Mouse (Mus musculus) layer of hippocampus, postnatal 36 days (tissue): ENCODE data around the gene Gif. TPM values are rescaled to one million over a fixed set of nuclear protein-coding genes. Genes with fewer than 3 reads are reported as not detected.

Experiments used
- DNase-seq, 2 experiments: peaks; one replicate each; pipeline ENCODE4 v3.0.0; 2022
- total RNA-seq, 2 experiments: library from RNA; stranded (reverse); gene quantifications; 2 replicates each; pipeline ENCODE4 v1.2.3; 2021

Gene Gif
- total RNA-seq = not detected

DNA sequence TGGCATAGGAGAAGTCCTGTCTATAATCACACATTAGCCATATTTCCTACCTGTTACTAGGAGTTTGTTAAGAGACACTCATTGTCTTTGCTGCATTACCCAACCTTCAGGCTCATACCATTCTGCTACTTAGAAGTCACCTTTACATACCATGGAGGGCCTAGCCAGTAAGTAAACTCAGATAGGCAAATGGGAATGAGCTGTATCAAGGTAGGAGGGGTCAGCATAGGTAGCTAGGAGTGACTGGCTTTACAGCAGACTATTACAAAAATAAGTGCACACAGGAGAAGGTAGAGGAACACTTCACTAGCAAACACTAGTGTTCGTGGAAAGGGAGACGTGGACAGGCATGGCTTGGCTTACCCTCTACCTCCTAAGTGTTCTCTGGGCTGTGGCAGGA lies at the start of gene Gif:
Gif (plus strand) TSS at position 257 of the 400 bp plus-strand sequence.
- DNase-seq = no peak

DNA sequence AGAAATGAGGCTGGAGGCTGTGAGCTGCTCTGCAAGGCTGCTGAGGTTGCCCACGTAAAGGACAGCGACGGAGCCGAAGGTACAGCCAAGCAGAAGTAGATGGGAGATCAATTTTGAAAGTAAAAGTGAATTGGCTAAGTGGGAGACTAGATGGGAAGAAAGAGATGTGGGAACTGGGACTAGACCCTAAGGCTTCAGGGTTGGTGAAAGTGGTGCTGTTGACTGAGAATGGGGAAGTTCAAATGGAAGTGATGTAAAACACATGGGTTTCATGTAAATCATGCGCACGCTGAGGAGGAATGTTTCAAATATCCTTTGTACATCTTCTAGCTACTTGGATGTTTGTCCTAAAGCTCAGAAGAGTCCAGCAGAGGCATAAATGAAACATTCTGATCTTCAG lies 49.0 kb upstream of the Gif start:
- no peak for DNase-seq

DNA sequence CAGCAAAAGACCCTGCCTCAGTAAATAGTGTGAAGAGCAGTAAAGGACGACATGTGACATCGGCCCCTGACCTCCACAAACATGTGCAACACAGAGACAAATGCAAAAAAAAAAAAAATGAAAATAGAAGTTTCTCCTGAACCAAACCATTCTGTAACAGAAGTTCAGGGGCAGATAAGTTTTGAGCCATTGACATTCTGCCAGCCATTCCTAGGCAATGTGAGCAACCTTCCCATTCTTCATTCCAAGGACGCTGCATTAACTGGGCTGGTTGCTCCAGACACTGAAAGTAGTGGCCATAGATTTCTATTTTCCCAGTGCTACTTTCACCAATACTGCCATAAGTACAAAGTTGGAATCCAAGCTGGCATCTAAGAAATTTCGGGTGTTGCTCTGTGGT lies 34.9 kb upstream of the Gif start:
- no peak for DNase-seq

DNA sequence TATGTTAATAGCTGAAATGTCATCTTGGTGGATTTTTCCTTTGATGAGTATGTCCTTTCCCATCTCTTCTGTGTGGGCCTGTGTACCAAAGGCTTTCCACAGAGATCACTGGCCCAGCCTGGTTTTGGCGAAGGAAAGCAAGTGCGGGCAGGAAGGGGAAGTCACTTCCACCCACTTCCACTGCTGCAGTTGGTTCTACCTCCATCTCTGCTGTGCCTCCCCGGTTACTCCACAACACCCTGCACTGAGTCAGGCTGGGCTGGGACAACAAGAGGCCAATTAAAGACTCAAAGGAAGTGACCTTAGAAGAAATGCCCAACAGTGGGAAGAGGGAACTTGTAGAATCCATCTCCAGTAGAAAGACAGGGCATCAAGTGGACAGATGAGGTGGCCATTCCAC lies 27.3 kb upstream of the Gif start:
- DNase-seq = no peak

DNA sequence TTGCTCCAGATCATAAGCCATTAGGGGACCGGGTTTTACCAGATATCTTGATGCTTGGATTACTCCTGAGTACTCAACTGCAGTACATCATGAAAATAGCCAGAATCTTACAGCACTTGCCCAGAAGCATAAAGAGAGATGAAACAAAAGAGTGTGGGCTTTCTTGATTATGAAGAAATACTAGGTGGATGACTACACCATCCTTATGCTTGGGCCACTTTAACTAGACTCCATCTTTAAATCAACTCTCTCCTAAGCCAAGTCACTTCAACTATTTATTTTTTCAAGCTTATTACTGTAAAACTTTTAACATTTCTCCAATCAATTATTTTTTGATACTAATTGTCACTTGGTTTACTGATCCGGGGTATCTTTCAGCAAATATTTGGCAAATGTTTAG lies 23.5 kb upstream of the Gif start:
- no peak for DNase-seq

DNA sequence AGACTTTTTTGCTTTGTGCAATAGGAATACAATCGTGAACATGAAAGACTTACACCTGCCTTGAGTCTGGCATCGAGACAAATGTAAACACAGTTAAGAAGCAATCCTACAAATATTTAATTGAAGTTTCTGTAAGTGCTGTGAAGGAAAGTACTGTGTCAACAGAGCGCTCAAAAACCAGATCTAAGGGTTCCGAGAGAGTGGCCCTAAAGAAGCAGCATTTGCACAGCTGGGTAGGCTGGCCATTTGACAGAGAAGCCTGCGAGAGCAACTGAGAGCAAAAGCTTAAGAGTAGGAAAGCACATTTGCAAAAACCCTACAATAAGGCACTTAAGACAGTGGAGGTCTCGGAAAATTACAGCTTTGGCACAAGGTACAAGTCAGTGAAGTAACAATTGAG lies 23.1 kb upstream of the Gif start:
- DNase-seq = no peak

DNA sequence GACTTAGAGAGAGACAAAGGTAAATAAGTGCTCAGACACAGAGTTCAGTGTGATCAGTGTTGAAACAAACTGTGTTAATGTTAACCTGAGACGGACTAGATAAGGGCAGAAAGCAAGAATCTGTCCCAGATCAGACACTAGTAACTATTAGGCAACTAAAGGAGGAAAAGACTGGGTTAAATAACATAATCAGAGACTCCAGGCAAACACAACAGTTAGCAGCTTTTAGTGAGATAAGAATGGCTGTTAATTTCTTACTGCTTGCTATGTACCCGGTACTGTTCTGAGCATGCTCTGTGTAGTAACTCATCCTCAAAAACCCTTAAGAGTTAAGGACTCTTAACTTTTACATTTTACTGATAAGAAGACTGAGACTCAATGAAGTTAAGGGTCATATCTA lies 21.4 kb upstream of the Gif start:
- DNase-seq = no peak

DNA sequence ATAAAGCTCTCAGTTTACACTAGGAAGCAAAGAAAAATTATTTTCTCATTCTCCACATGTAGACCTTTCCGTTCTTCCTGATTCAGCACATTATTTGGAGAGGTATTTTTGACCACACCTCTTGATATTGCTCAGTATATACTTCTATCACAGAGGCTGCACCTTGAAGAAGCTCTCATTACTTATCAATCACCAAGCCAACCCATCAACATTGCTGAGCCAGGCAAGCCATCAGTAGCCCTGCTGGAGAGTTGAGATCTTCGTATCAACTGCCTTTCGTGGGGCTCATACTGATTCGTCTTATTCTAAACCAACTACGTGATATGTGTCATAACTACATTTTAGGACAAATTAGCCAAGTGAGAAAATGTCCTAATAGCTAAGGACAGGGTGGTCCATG lies 20.1 kb upstream of the Gif start:
- no peak for DNase-seq

DNA sequence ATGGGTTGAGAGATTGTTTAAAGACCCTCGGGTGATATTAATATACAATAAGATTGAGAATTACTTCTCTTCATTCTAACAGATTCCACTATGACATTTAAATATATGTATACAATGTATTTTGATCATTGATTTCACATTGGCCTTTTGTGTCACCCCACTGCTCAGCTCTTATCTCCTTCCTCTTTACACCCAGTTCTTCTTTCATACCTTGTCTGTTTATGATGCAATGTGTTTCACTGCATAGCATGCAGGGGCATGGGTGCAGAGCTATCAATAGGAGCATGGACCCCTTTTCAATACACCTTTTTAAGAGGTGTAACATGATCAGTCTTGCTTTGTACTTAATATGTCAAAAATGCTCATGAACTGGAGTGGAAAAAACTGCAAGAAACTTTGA lies 17.1 kb upstream of the Gif start:
- DNase-seq = no peak

DNA sequence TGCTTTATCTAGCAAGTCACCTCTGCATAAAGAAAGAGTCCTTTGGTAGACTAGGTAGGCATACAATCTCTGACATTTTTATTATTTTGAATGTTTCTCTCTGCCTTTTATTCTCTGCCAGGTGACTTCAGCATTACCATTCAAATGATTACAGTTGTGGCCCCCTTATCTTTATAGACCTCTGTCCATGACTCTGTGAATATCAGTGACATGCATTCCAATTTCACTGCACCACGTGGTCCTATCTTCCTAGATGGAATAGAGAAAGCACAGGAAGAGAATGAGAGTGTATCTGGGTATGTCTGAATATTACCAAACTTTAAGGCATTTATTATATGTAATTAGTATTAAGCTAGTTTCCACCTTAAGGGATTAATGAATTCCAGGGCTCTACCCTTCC lies 10.9 kb upstream of the Gif start:
- no peak for DNase-seq

DNA sequence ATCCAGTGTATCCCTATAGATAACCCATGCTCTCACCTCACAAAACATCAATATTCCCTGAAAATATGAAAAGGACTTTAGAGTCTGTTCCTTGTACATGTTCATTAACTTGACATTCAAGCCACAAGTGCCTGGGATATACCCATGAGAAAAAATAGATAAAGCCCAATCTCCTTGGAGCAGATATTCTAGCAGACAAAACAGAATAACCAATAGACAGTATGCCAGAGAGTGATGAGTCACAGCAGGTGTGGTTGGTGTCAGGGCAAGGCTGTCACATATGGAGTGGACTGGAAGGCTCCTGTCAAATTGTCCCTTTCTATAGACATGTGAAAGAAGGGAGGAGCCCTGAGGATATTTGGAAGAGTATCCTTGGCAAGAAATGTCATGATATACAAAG lies 1.7 kb upstream of the Gif start:
- DNase-seq = no peak

DNA sequence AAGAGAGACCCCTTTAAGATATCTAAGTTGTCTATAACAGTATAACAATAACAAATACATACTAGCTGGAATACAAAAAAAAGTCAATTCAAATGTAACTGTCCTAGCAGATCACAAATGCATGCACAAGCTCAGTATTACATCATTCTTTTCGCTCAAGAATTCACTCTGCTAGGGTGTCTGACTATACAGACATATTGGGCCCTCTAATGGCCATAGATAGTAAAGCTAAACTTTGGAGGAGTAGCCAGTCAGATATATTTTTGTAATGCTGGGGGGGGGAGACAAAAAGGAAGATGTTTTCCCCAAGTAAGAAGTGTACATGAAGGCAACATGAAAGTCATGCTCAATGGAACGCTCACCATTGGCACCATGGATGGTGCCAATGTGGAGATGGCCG lies 17.7 kb downstream of the Gif start:
- no peak for DNase-seq

DNA sequence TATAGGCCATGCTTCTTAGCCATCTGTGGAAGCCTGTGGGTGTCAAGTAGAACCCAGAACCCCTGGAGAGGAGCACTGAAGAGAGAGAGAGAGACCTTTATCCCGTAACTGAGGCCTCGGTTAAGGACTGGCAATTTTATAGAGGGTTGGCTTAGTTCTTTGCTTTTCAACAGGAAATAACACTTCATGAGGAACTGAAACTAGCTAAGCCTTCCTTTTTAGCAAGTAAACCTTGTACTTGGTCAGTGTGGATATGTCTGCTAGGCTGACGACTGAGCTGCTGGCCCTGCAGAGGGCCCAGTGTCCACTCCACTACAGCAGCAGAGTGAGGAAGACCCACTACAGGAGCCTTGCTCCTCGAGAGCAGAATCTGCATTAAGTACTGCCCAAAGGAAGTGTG lies 19.1 kb downstream of the Gif start:
- no peak for DNase-seq

DNA sequence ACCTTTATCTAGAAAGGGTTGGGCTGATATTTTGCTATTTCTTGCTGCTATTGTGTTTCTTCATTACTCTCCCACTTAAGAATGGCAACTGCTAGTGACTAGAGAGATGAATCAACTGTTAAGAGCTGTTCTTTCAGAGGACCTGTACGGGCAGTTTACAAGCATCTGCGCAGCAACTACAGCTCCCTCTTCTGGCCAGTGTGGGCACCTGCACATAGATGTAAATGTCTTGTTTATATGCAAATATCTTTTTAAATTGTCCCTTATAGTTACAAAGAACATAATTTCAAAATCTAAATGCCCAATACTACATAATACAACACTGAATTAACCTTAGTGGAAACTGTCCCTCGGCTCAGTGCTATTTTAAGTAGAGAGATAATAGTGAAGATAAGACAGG lies 20.8 kb downstream of the Gif start:
- no peak for DNase-seq

DNA sequence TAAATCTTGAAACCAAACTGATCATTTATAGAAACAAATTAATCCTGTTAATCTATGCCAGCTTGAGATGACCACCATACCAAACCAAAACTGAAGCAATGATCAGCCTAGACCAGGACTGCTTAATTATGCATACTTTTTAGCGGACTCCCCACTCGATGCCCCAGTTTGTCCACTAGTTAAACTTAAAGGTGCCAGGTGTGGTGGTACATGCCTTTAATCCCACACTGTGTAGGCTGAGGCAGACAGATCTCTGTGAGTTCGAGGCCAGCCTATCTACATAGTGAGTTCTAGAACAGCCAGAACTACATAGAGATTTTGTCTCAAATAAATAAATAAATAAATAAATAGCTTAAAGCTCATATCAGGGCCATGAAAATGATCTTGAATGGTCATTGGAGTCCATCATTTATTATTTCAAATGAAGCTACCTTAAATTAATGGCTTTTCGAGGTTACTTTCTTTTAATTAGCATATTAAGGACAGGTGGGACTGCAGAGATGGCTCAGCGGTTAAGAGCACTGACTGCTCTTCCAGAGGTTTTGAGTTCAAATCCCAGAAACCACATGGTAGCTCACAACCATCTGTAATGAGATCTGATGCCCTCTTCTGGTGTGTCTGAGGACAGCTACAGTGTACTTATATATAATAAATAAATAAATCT lies 22.0 kb downstream of the Gif start:
- DNase-seq = no peak

DNA sequence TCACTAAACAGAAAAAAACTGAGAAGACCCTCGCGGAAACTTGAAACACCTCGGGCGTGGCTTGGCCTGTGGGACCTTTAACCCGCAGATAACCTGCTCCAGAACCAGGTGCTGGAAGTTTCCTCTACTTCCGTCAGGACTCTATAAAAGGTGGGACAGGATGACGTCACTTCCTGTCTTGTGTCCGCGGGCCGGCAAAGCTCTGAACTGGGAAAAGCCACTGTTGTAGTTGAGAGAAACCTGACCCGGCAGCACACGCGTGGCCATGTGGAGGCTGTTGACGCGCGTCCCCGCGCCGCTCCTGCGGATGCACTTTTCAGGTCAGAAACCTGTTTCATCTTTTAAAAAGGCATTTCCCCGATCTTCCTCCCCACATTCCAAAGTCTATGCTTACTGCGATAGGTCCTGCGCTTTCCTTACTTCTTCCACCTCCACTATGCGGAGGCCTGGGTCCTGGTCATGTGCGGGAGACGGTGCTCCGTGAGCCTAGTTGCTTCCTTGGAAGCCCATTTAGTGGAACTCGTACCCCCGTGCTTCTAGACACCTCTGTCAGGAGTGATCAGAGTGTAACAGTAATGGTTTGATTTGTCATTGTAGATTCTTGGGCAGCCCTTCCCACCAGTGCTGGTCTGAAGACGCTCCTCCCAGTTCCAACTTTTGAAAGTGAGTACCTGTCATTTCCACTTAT lies 23.0 kb downstream of the Gif start, which contains the start of gene Mrpl16:
Mrpl16 (plus strand) TSS at position 187 of the 688 bp plus-strand sequence.
- peak; percentile 78 to 85 for DNase-seq

DNA sequence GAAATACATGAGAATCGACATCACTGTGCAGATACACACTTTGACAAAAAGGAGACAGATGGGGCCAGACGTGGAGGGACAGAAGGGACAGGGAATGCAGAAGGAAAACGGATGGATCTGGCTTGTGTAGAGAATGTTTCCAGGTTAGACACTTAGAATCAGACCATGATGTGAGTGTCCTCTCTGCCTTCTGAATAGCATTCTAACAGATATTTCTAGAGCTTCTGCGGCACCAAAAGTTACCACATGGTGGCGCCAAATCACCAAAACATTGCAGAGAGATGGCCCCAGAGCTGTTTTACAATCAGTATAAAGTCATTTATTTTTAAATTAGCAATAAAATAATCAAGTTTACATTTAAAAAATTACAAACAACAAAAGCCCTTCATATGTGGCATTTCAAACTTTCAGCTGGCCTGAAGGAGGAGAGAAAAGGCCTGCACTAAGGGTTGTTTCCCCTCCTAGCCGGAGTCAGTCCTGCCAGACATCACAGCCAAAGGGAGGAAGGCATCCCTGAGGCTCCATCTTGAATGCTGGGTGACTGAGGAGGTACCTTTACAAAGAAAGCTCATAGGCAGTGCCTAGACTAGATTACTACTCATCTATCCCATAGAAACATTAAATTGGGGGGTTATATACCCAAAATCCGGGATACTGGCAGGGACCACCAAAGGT lies 30.0 kb downstream of the Gif start:
- DNase-seq = peak; percentile 31 to 53

DNA sequence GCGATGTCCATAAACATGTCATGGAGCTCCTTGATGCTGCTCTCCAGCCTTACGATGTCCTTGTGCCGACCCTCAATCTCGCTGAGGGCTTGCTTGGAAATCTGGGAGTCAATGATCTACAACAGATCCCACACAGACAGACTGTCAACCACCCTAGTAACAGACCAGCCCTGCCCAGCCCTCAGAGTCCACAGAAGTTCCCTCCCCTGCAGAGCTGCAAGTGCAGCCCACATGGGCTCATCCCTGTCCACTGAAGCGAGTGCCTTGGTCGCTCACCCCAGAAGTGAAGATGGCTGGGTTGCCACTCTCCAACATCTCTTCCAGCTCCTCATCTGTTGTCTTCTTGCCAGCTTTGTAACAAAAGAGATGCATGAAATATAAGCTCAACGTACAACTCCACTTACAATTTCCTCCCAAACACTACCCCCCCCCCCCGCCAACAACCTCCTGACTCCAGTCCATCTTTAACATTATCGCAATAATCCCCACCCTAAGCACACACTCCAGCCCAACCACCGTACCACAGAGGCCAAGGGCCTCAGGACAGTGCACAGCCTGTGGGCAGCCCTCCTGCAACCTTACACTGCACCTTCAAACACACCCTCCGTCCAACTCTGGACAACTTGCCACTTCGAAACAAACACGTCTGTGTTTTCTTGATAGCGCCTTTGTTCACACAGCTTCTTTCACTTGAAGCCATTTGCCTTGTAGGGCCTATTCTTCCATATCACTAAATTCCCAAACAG lies 38.2 kb downstream of the Gif start:
- no peak for DNase-seq

DNA sequence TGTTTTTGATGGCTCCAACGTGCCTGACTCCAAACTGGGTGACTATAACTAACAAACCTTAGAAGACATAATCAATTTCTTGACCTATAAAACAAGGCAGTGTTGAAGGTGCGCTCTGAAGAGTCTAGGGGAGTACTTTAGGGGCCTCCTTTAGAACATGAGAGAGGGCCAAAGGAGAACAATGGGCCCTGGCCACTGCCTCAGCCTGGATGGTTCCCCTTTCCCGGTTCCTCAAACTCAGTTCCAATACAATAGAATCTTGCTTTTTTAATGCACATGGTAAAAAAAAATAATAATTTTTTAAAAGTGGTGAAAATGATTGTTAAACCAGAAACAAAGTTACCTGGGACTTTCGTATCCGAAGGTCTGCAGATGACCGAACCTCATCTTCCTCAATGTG lies 40.5 kb downstream of the Gif start:
- no peak for DNase-seq

DNA sequence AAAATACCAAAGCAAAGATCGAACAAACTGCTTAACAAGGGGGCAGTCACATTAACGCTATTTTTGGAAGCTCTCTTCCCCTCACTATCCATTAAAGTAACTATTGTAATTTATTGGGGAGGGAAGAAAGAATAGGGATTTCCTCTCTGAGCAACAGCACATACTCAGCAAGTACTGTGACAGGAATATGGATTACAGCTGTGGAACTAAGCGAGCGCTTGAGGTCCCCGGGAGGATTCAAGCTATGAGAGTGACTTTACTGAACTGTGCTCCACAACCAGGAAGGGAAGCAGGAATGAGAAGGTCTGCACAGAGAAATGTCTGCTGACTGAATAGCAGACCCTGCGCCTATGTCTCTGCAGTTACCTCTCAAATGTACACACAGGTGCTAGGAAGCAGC lies 41.5 kb downstream of the Gif start:
- no peak for DNase-seq

DNA sequence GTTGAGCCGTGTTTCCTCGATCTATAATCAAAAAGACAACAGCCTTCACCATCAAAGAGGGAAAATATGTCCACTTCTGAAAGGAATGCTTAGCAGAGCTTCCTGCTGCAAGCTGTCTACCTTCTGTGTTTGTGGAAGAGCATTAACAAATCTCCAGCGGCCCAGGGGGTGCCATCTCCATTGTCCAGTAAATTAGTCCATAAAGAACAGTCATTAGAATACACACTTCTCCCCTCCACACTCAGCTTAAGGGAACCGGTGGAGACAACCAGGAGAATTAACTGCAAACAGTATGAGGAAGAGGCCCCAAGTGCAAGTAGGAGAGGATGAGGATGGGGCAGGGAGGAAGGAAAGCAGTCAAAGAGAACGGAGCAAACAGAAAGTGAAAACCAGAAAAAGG lies 44.5 kb downstream of the Gif start:
- no peak for DNase-seq

DNA sequence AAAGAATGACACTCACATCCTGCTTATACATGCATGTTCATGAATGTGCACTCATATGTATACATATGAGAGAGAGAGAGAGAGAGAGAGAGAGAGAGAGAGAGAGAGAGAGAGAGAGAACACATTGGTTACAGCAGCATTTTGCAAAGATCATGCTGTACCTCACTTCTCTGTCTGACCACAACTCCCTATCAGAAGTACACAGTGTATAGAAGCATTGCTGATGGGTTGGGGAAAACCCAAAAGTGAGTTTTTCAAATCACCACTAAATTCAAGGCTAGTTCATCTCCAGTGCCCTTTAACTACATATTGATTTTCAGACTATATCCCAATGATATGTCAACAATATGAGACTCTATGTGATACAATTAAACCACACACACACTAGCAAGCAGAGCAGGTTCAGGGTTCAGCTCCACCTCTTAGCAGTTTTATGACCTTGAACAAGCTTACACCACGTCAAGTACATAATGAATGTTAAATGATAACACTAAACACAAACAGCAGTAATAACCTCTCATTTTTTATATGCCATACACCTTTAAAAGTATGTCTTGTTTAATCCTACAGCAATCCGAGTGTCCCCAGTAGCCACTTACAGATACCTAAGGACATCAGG lies 46.5 kb downstream of the Gif start:
- DNase-seq = no peak

DNA sequence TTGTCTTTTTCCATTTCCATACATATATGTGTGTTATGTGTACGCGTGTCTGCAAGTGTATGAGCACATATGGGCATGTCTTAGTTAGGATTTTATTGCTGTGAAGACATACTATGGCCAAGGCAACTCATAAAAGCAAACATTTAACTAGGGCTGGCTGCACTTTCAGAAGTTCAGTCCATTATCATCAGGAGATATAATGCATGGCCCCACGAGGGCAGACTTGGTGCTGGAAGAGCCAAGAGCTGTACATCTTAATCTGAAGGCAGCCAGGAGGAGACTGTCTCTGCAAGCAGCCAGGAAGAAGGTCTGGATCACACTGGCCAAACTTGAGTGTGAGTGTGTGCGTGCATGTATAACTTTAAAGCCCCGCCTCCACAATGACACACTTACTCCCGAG lies 47.1 kb downstream of the Gif start:
- DNase-seq = no peak
